Mouse (Mus musculus): ENCODE results near the gene Mxra8. TPM values are rescaled to one million over a fixed set of nuclear protein-coding genes. Genes with fewer than 3 reads are reported as not detected.

Mxra8 gene
- polyA plus RNA-seq, 1 experiment = 1,263 TPM

- H3K4me1 ChIP-seq (ENCODE audit: control insufficient read depth, insufficient read depth, low read length) = peaks cover 9% of the 10 kb centered on the region
- no peak for TF ChIP-seq CTCF (IDR thresholded peaks at IDR 0.05; ENCODE audit: insufficient read depth, low read length)
- 0 out of 2 replicates have a peak, but pooled peaks have one; percentile 16 for TF ChIP-seq POLR2A (IDR thresholded peaks at IDR 0.05; ENCODE audit: borderline replicate concordance, extremely low read depth, low read depth, low read length)
- H3K4me3 ChIP-seq (replicated peaks; ENCODE audit: extremely low read depth, low read depth, low read length) = no peak overlapping the region
- WGBS = 57% methylated on average over 3 of the region's 3 CpGs
- no peak for DNase-seq
Measured at GRCm38 (mm10) chr4:155883587-155883986, 44.1 kb downstream of the Mxra8 start.

- no peak for TF ChIP-seq POLR2A (IDR thresholded peaks at IDR 0.05; ENCODE audit: borderline replicate concordance, extremely low read depth, low read depth, low read length)
- no peak for TF ChIP-seq CTCF (IDR thresholded peaks at IDR 0.05; ENCODE audit: insufficient read depth, low read length)
- 88% methylated on average over 5 of the region's 5 CpGs for WGBS
Measured at GRCm38 (mm10) chr4:155886330-155886729, 46.9 kb downstream of the Mxra8 start.

GRCm38 (mm10) chr4:155887674-155888073, 48.2 kb downstream of the Mxra8 start:
- no peak for DNase-seq
- peaks cover 9% of the 10 kb centered on the region for H3K4me1 ChIP-seq (ENCODE audit: control insufficient read depth, insufficient read depth, low read length)
- H3K4me3 ChIP-seq (replicated peaks; ENCODE audit: extremely low read depth, low read depth, low read length) = no peak overlapping the region
- TF ChIP-seq POLR2A (IDR thresholded peaks at IDR 0.05; ENCODE audit: borderline replicate concordance, extremely low read depth, low read depth, low read length) (no peak), CTCF (IDR thresholded peaks at IDR 0.05; ENCODE audit: insufficient read depth, low read length) (no peak)
- WGBS = 88% methylated on average over 10 of the region's 10 CpGs

More at GRCm38 (mm10) chr4:155886330-155886729, 46.9 kb downstream of the Mxra8 start:
- DNase-seq = no peak
- Histone ChIP-seq H3K4me3 (replicated peaks; ENCODE audit: extremely low read depth, low read depth, low read length) (no peak overlapping the region), H3K4me1 (ENCODE audit: control insufficient read depth, insufficient read depth, low read length) (peaks cover 9% of the 10 kb centered on the region)

- 94% methylated on average over 9 of the region's 9 CpGs for WGBS
- TF ChIP-seq CTCF (IDR thresholded peaks at IDR 0.05; ENCODE audit: insufficient read depth, low read length) (no peak), POLR2A (IDR thresholded peaks at IDR 0.05; ENCODE audit: borderline replicate concordance, extremely low read depth, low read depth, low read length) (no peak)
- peaks cover 9% of the 10 kb centered on the region for H3K4me1 ChIP-seq (ENCODE audit: control insufficient read depth, insufficient read depth, low read length)
- H3K4me3 ChIP-seq (replicated peaks; ENCODE audit: extremely low read depth, low read depth, low read length) = no peak overlapping the region
- no peak for DNase-seq
Measured at GRCm38 (mm10) chr4:155888181-155888580, 48.7 kb downstream of the Mxra8 start.

GRCm38 (mm10) chr4:155889316-155889715, 49.8 kb downstream of the Mxra8 start:
- 81% methylated on average over 5 of the region's 5 CpGs for WGBS

GRCm38 (mm10) chr4:155891011-155891471, 51.6 kb downstream of the Mxra8 start:
- no peak for TF ChIP-seq POLR2A (IDR thresholded peaks at IDR 0.05; ENCODE audit: borderline replicate concordance, extremely low read depth, low read depth, low read length)
- no peak for TF ChIP-seq CTCF (IDR thresholded peaks at IDR 0.05; ENCODE audit: insufficient read depth, low read length)
- Histone ChIP-seq H3K4me1 (ENCODE audit: control insufficient read depth, insufficient read depth, low read length) (peaks cover 21% of the 10 kb centered on the region), H3K4me3 (replicated peaks; ENCODE audit: extremely low read depth, low read depth, low read length) (peak overlapping the region; percentile 89)
- no peak for DNase-seq
- WGBS = under 1% methylated on average over 34 of the region's 34 CpGs

More at GRCm38 (mm10) chr4:155889316-155889715, 49.8 kb downstream of the Mxra8 start:
- Histone ChIP-seq H3K4me3 (replicated peaks; ENCODE audit: extremely low read depth, low read depth, low read length) (no peak overlapping the region), H3K4me1 (ENCODE audit: control insufficient read depth, insufficient read depth, low read length) (peaks cover 13% of the 10 kb centered on the region)
- no peak for DNase-seq
- TF ChIP-seq POLR2A (IDR thresholded peaks at IDR 0.05; ENCODE audit: borderline replicate concordance, extremely low read depth, low read depth, low read length) (no peak), CTCF (IDR thresholded peaks at IDR 0.05; ENCODE audit: insufficient read depth, low read length) (no peak)

GRCm38 (mm10) chr4:155891551-155892001, 52.1 kb downstream of the Mxra8 start, which contains the start of the genes Pusl1 and Acap3:
Gene Pusl1, minus strand, starts transcription at chr4:155891781.
Gene Acap3, plus strand, starts transcription at chr4:155891822.
- under 1% methylated on average over 52 of the region's 52 CpGs for WGBS
- Histone ChIP-seq H3K4me3 (replicated peaks; ENCODE audit: extremely low read depth, low read depth, low read length) (peak within 1 kb of the TSS; percentile 89), H3K4me1 (ENCODE audit: control insufficient read depth, insufficient read depth, low read length) (peaks cover 21% of the 10 kb centered on the region)
- peak; percentile 95 for DNase-seq
- TF ChIP-seq POLR2A (IDR thresholded peaks at IDR 0.05; ENCODE audit: borderline replicate concordance, extremely low read depth, low read depth, low read length) (peak; percentile 23; the same call in 1 of the 2 replicates), CTCF (IDR thresholded peaks at IDR 0.05; ENCODE audit: insufficient read depth, low read length) (no peak)

- under 1% methylated on average over 56 of the region's 56 CpGs for WGBS
- H3K4me3 ChIP-seq (replicated peaks; ENCODE audit: extremely low read depth, low read depth, low read length) = peak overlapping the region; percentile 89
- no peak for TF ChIP-seq CTCF (IDR thresholded peaks at IDR 0.05; ENCODE audit: insufficient read depth, low read length)
- peak; percentile 69; the same call in 1 of the 2 replicates for TF ChIP-seq POLR2A (IDR thresholded peaks at IDR 0.05; ENCODE audit: borderline replicate concordance, extremely low read depth, low read depth, low read length)
- peaks cover 21% of the 10 kb centered on the region for H3K4me1 ChIP-seq (ENCODE audit: control insufficient read depth, insufficient read depth, low read length)
- DNase-seq = peak; percentile 80
Measured at GRCm38 (mm10) chr4:155892017-155892416, 52.5 kb downstream of the Mxra8 start.

- peak overlapping the region; percentile 89 for H3K4me3 ChIP-seq (replicated peaks; ENCODE audit: extremely low read depth, low read depth, low read length)
- peaks cover 21% of the 10 kb centered on the region for H3K4me1 ChIP-seq (ENCODE audit: control insufficient read depth, insufficient read depth, low read length)
- WGBS = 3% methylated on average over 35 of the region's 37 CpGs
- peak; percentile 36 for DNase-seq
- TF ChIP-seq CTCF (IDR thresholded peaks at IDR 0.05; ENCODE audit: insufficient read depth, low read length) = no peak
Measured at GRCm38 (mm10) chr4:155892438-155893211, 53.1 kb downstream of the Mxra8 start.

All from lung, adult 2 months (tissue).